Mouse (Mus musculus): ENCODE results near the gene Crybg1. TPM values are rescaled to one million over a fixed set of nuclear protein-coding genes. Genes with fewer than 3 reads are reported as not detected.

The Crybg1 gene
- total RNA-seq, 2 experiments from 2014 or later, result 1.0 to 1.3 TPM

DNA sequence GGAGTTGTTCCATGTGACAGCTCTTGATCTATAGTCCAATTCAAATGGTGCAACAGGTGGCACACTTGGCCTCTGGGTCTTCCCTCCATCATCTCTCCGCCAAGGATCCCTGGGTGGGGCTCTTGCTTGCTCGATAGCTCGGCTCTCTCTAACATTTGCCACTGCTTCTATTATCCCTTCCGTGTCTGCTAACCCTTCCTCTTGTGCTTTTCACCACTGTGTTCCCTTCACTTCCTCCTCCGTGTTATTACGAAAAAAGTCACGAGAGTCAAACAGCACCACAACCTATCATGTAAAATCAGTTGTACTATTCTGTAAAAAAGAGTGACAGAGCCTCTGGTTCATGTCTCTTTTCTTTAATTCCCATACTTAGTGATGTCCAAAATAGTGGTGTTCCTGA lies 137.2 kb downstream of the Crybg1 start:
- intact Hi-C loops (cut with DNase I), result no loop called here
- no peak for DNase-seq

GRCm38 (mm10) chr10:44008808-44009207 lies 139.8 kb downstream of the Crybg1 start:
- intact Hi-C loops (cut with DNase I), result no loop called here

GRCm38 (mm10) chr10:44006815-44007214 lies 141.8 kb downstream of the Crybg1 start:
- DNase-seq, result no peak
- intact Hi-C loops (cut with DNase I), result no loop called here

More at GRCm38 (mm10) chr10:44008808-44009207, 139.8 kb downstream of the Crybg1 start:
- no peak for DNase-seq

DNA sequence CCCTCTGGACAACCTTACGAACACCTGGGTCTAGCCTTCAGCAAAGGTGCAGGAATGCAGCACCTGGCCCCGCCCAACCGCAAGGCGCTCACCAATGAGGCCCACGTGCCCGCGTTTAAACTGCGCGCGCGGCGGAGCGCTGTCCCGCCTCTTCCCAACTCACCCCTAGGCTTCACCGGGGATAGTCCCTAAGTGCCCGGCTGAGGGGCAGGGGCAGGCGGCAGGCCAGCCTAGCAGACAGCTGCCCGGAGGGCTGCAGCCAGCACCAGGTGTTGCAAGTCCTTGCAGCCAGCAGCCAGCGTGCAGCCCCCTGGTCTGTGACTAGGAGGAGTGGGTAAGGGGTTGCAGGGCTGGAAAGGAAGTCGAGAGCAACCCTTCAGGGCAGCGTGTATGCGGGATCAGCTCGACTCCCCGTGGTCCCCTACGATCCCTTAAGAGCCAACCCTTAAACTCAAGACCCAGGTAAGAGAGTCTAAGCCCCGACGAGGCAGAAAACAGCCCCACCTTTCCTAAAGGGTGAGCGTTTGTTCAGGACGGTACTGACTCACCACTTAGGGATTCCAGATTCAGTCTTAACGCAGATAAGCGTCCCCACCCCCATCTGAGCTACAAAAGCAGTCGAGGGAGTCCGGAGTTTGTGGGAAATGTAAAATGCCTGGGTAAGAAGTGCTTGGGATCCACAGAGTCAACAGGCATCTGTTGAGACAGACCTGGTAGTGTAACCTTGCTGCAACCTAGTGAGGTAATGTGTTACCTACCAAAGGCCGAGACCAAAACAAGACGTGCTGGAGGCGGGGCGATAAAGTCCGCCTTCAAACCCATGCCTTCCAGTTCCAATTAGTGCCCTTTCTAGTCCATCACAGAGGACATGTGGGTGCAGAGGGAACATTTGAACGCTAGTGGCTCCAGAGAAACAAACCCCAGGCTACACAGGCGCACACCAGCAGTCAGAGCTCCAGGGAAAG lies 142.7 kb downstream of the Crybg1 start:
- intact Hi-C loops (cut with DNase I), result no loop called here

DNA sequence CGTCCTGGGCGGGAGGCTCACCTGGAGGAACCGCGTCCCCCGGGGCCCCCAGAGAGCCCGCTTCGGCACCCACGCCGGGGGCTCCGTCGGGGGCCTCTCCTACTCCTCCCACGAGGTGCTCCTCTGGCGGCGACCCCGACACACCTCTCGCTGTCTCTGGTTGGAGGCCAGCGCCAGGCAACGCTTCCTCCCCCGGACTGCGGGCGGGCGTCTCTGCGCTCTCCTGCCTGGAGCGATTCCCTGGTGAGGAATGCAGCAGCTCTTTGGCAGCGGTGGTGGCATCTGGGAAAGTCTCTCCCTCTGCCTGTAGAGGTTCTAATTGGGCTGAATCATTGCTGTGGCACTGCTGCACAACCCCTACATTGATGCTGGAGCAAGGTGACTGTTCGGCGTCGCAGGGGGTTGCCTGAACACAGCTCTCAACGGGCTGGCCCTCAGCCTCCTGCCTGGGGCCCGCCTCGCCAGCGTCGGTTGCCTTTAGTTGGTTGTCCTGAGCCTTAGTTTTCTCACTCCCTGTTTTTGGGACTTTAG lies 144.4 kb downstream of the Crybg1 start:
- intact Hi-C loops (cut with DNase I), result loop anchor here (5.0 kb wide), 1 partner anchor 68 kb away; no protein-coding TSS in a partner anchor
- no peak for DNase-seq

More for the DNA sequence above, 142.7 kb downstream of the Crybg1 start:
- no peak for DNase-seq

DNA sequence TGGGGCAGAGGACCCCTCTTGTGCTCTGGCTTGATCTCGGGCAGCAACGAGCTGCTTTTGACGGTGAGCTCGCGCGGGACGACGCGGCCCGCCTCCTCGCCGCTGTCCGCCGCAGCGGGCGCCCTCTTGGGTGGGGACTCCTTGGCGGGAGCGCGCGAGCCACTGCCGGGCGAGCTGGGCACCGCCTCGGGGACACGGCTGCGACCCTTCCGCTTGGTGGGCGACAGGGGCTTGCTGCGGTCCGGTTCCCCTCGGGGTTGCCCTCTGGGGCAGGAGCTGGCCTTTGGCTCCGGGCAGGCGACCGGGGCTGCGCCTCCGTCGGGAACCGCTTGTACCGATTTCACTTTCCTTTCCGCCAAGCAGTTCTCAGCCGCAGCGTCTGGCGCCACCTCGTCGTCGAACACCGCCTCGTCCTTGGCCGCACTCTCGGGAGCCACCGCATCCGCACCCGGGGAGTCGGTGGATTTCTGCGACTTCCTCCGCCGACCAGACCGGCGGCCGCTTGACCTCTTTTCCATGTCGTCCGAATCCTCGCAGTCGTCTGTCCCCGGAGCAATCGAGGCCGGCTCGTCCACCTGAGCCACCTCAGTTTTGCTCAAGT lies 145.0 kb downstream of the Crybg1 start:
- intact Hi-C loops (cut with DNase I), result loop anchor here (5.0 kb wide), 1 partner anchor 69 kb away; no protein-coding TSS in a partner anchor
- DNase-seq, result peak; percentile 38 to 57

- DNase-seq, result no peak
- intact Hi-C loops (cut with DNase I), result loop anchor here (5.0 kb wide), 1 partner anchor 69 kb away; no protein-coding TSS in a partner anchor
These were observed 145.6 kb downstream of the Crybg1 start for GRCm38 (mm10) chr10:44002995-44003524.

- no peak for DNase-seq
- intact Hi-C loops (cut with DNase I), result loop anchor here (5.0 kb wide), 1 partner anchor 70 kb away; no protein-coding TSS in a partner anchor
These were observed 146.4 kb downstream of the Crybg1 start for GRCm38 (mm10) chr10:44002004-44002940.

- no peak for DNase-seq
- intact Hi-C loops (cut with DNase I), result loop anchor here (5.0 kb wide), 1 partner anchor 72 kb away; no protein-coding TSS in a partner anchor
These were observed 148.3 kb downstream of the Crybg1 start for GRCm38 (mm10) chr10:44000156-44000865.

- DNase-seq, result no peak
- intact Hi-C loops (cut with DNase I), result no loop called here
These were observed 150.1 kb downstream of the Crybg1 start for GRCm38 (mm10) chr10:43998503-43999082.

- no peak for DNase-seq
- intact Hi-C loops (cut with DNase I), result no loop called here
These were observed 150.6 kb downstream of the Crybg1 start for GRCm38 (mm10) chr10:43998023-43998422.

DNA sequence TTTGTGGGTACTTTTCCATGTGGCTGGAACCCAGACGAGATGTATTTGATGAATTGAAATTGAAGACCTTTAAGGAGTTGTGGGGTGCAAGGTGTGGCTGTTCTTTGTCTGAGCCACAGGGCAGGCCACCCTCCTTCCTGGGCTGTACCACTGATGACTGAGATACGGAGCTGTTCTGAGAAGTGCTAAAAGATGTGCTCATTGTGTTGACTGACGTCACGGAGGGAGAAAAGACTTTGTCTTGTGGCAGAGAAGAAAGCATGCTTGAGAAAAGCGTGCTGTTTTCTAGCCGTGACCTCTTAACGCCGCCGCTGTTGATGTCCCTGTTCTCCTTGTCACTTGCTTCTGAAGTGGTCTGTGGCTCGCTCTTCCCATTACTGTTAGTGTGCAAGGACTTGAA lies 151.4 kb downstream of the Crybg1 start:
- intact Hi-C loops (cut with DNase I), result no loop called here

GRCm38 (mm10) chr10:43995858-43996650 lies 152.6 kb downstream of the Crybg1 start:
- intact Hi-C loops (cut with DNase I), result no loop called here
- DNase-seq, result no peak

More for the DNA sequence above, 151.4 kb downstream of the Crybg1 start:
- no peak for DNase-seq

GRCm38 (mm10) chr10:43993198-43993597 lies 155.5 kb downstream of the Crybg1 start:
- DNase-seq, result no peak
- intact Hi-C loops (cut with DNase I), result no loop called here

GRCm38 (mm10) chr10:43992506-43992905 lies 156.1 kb downstream of the Crybg1 start:
- intact Hi-C loops (cut with DNase I), result no loop called here
- no peak for DNase-seq

DNA sequence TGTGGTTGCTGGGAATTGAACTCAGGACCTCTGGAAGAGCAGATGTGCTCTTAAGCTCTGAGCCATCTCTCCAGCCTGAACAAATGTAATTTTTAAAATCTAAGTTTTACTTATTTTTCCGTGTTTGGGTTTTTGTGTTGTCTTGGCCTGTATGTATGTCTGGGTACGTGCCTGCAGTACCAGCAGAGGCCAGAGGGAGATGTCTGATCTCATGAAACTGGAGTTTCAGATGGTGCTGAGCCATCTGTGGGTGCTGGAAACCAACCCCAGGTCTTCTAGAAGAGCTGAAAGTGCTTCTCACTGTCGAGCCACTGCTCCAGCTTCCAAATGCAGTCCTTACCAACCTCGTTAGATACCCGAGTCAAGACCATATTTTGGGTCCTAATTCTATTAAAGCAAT lies 157.4 kb downstream of the Crybg1 start:
- DNase-seq, result no peak
- intact Hi-C loops (cut with DNase I), result no loop called here

GRCm38 (mm10) chr10:43983866-43984265 lies 164.8 kb downstream of the Crybg1 start:
- DNase-seq, result no peak
- intact Hi-C loops (cut with DNase I), result no loop called here

DNA sequence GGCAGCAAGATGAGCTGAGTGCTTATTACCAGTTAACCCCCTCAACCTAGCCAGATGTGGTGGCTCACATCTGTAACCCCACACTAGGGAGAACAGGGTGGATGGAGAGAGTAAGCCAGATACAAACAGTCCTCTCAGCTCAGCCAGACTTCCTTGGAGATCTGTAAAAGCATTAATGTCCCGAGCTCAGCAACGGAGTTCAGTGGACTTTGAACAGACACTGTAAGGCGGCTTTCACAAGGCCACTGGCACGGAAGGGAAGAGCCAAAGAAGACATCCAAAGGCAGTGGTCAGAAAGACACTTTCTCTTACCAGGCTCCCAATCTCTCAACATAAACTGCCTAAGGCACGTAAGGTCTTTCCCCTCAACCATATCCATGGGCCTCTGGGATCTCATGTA lies 165.4 kb downstream of the Crybg1 start:
- intact Hi-C loops (cut with DNase I), result no loop called here
- no peak for DNase-seq
